Mouse (Mus musculus): ENCODE results near the gene Atp5j.

- TF ChIP-seq MAZ (IDR thresholded peaks at IDR 0.05; ENCODE audit: low read depth, low read length) (no peak), POLR2A (IDR thresholded peaks at IDR 0.05; ENCODE audit: control insufficient read depth in 1 of 2, insufficient read depth in 1 of 2, low read depth in 1 of 2, low read length in 2 of 2, poor library complexity in 1 of 2) (no peak), MAFK (IDR thresholded peaks at IDR 0.05; ENCODE audit: borderline replicate concordance, low read depth, low read length) (no peak), UBTF (IDR thresholded peaks at IDR 0.05; ENCODE audit: borderline replicate concordance, insufficient read depth, low read depth, low read length) (no peak), CTCF (IDR thresholded peaks at IDR 0.05 in 2 of 3, conservative IDR thresholded peaks at IDR 0.05 in 1 of 3; ENCODE audit: control insufficient read depth in 1 of 3, insufficient read depth in 1 of 3, low read depth in 2 of 3, low read length in 3 of 3, poor library complexity in 1 of 3, severe bottlenecking in 1 of 3) (no peak), CHD2 (IDR thresholded peaks at IDR 0.05; ENCODE audit: low read length) (no peak), GABPA (IDR thresholded peaks at IDR 0.05; ENCODE audit: low read depth, low read length) (no peak), USF1 (IDR thresholded peaks at IDR 0.05; ENCODE audit: low read depth, low read length) (no peak), E2F4 (IDR thresholded peaks at IDR 0.05; ENCODE audit: borderline replicate concordance, low read depth, low read length) (no peak), ZNF384 (IDR thresholded peaks at IDR 0.05; ENCODE audit: low read depth, low read length) (no peak), EP300 (IDR thresholded peaks at IDR 0.05; ENCODE audit: low read depth in 1 of 2, low read length in 2 of 2) (no peak), MEF2A (IDR thresholded peaks at IDR 0.05; ENCODE audit: extremely low read depth, insufficient replicate concordance, low read depth, low read length, poor library complexity, severe bottlenecking) (no peak), MXI1 (IDR thresholded peaks at IDR 0.05; ENCODE audit: low read depth, low read length) (no peak)
These were observed 49.1 kb upstream of the Atp5j start for GRCm38 (mm10) chr16:84884572-84884971.

Measured in MEL (cell line).